Mouse (Mus musculus) cerebellum, postnatal 36 days (tissue): Measurements from ENCODE around the gene Tiam2.

Source experiments
- DNase-seq, 2 experiments: peaks; one replicate each; pipeline ENCODE4 v3.0.0; 2021 to 2022; ENCODE audit warnings: mixed read lengths in 2 of 2

Gene Tiam2

GRCm38 (mm10) chr17:3326148-3326902 is at the start of gene Tiam2:
Tiam2 (plus strand) TSS chr17:3326573.
- peak; percentile 32 to 43 for DNase-seq

GRCm38 (mm10) chr17:3280321-3280720 is 46.1 kb upstream of the Tiam2 start:
- no peak for DNase-seq

DNA sequence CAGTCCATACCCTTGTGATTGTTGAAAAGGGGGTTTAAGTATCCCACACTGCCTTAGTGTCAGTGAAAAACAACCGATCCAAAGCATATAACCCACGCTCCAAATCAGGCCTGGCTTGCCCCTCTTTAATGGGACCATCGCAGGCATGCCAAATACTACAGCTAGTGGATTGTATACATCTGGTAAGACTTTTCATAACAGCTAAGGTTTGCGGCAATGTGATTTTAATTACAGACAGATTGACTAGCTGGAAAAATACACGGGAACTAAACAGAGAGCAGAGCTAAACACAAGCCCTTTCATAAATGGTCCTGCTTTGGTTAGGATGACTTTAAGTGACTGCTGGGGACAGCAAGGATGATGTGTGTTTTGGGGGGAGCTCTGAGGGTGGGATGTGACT is 44.4 kb upstream of the Tiam2 start:
- no peak for DNase-seq

- DNase-seq = peak; percentile 27 to 38
These were observed 41.2 kb upstream of the Tiam2 start for GRCm38 (mm10) chr17:3285030-3285671.

GRCm38 (mm10) chr17:3286123-3286825 is 40.1 kb upstream of the Tiam2 start:
- DNase-seq = no peak

DNA sequence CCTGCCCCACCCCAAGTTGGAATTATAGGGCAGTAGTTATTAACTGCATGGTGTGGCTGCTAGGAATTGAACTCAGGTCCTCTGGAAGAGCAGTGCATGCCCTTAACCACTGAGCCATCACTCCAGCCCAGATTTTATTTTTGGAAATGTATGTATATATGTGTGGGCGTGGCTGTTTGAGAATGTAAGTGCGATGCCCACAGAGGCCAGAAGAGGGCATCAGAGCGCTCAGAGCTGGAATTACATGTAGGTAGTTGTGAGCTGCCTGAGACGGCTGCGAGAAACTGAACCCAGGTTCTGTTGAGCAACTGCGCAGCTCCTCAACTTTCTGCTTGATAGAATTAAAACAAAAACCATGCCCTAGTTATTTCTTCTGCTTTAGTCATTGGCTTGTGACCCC is 38.0 kb upstream of the Tiam2 start:
- DNase-seq = peak; percentile 58 to 67

- no peak for DNase-seq
These were observed 31.3 kb upstream of the Tiam2 start for GRCm38 (mm10) chr17:3295097-3295496.

DNA sequence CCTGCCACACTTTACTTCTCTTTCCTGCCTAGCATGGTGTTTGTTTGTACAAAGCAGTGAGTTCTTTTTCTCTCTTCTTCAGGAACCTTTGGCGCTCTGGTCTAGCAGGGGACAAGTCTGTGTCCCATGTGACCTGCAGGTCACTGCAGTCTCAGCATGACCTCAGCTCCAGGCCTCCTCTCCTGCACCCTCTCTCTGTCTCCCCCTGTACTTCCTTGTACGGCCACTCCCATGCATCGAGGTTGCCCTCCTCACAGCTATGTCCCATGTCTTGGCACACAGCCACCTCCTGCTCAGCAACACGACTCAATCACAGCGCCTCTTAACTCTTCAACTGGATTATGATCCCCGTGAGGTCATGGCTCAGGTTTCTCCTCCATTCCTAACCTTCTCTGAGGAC is 26.9 kb upstream of the Tiam2 start:
- no peak for DNase-seq

- DNase-seq = no peak
These were observed 20.4 kb upstream of the Tiam2 start for GRCm38 (mm10) chr17:3305926-3306325.

GRCm38 (mm10) chr17:3313711-3314624 is 12.4 kb upstream of the Tiam2 start:
- DNase-seq = peak; percentile 58 to 73

DNA sequence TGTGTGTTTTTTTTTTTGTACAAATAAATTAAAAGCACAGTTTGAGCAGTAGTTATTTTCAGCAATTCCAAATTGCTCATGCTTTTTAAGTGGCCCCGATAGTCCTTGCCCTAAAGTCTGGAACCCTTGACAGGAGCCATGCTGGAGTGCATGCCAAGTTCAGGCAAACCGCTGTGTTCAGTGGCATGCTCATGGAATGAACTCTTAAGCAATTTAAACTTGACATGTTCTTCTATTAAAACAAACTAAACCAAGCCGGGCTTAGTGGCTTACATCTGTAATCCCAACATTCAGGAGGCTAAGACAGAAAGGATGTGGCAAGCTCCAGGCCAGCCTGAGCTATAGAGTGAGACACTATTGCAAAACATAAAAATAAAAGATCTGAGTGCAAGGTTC is 11.8 kb upstream of the Tiam2 start:
- DNase-seq = no peak

GRCm38 (mm10) chr17:3315581-3315980 is 10.8 kb upstream of the Tiam2 start:
- no peak for DNase-seq

GRCm38 (mm10) chr17:3326903-3327279 is 518 bp downstream of the Tiam2 start:
- DNase-seq = no peak

- no peak for DNase-seq
These were observed 962 bp downstream of the Tiam2 start for GRCm38 (mm10) chr17:3327335-3327734.

DNA sequence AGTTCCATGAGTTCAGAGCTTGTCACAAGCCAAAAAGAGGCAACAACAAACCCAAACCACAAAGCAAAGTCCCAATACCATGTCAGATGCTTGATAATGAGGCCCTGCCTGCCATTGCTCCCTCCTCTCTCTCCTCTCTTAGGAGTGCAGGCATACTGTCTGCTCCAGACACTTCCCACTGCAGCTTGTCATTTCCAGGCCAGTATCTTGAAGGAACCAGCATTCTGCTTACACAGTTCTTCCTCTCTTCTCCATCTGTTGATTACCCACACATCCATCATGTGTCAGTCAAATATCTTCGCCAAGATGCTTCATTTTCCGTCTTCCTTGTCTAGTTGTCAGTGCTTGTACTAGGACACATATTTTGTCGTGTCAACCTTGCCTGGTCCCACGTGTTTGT is 2.4 kb downstream of the Tiam2 start:
- no peak for DNase-seq

- DNase-seq = no peak
These were observed 3.1 kb downstream of the Tiam2 start for GRCm38 (mm10) chr17:3329429-3329828.

DNA sequence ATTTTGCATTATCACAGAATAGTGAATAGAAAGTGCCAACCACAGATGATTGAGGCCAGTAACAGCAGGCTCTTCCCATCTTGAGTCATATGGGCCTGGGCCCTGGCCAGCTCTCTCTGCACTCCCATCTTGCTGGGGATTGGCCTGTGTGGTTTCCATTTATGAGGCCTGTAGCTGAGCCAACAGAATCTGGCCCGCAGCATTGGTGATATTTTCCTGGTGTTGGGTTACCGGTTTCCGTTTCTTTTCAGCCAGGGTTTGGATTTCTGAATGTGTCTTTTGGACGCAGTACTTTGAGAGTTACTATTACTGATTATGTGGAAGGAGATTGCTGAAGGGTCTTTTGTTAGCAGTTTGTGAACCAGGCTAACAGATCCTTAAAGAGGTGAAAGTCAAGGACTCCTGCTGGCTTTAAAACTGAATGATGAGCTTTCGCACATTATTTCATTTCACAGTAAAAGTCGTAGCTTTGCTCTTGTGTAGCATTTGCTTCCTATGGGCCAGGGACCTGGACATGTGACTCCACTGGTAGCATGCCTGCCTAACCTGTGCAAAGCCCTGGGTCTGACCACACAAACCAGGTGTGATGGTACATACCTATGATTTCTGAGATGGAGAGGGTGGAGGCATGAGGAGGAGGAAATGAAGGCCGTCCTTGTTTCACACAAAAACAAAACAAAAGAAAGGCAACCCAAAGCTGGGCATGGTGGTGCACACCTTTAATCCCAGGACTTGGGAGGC is 5.5 kb downstream of the Tiam2 start:
- peak; percentile 88 to 90 for DNase-seq

- no peak for DNase-seq
These were observed 9.9 kb downstream of the Tiam2 start for GRCm38 (mm10) chr17:3336161-3336739.

DNA sequence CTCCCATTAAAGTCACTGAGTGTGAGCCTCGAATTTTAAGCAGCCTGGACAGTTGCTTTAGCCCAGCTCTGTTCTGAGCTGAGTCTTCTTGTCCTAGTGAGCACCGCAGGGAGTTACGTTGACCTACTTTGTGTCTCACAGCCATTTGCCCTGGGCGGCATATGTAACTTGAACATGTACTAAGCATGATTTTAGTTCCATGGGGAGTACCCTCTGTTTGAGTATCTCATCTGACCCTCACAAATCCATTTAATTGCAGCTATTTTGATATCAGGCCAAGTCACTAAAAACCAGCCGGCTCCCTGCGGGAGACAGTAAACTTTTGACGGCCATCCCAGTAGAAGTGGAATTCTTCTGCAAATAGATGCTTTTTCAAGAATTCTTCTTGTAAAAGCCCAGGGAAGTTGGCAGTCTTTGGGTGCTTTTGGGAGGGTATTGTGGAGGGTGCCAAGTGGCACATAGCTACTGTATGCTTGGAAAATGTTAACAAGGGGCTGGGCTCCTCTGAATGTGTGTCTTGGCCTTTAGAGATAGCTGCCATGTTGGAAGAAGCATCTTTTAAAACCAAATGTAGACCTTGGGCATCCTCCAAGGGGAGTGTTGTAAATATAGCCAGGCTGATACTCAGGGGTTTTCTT is 10.6 kb downstream of the Tiam2 start:
- peak in 1 of 2 experiments; percentile 35 for DNase-seq

DNA sequence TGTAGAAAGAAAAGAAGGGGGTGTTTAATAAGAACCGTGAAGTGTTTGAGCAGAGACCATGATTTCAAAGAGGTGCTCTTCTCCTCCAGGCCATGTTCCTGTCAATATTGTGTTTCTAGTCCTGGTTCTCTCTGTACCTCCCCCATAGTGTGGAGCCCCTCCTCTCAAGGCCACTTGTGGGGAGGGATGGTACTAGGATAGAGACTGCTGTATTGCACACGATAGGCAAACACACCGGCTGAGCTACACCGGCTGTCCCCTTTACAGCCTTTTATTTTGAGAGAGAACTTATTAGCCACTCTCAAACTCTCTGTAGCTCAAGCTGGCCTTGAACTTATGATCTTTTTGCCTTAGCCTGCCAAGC is 11.1 kb downstream of the Tiam2 start:
- no peak for DNase-seq

DNA sequence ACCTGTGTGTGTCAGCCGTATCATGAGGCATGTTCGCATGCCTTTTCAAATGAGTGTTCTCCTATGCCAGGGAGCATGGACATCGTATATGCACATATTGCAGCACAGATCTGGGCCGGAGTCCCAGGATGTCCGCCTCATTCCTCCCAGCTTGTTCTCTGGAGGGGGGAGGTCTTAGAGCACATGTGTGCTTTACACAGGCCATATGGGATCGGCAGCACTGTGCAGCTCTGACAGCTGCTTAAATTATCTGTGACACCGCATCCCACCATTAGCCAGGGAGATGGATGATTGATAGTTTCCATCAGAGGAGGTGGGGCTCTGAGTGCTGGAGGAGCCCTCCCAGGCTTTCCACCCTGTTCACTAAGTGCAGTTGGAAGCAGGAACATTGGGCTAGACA is 12.4 kb downstream of the Tiam2 start:
- DNase-seq = no peak
